Comparison of ENCODE assay signal across 8 mouse cellular contexts in genomic region chr7:79211287-79211976, GRCm38 (mm10).
A peak's percentile ranks its signal among the peaks of the same experiment; 100 is the strongest.
DNase-seq lines count a peak whose midpoint lies in the region; ATAC-seq lines count a peak whose summit lies in the region.

No protein-coding gene starts in this region.

- H3K4me2 ChIP-seq in kidney, embryonic 14.5 days (replicated peaks; ENCODE audit: low read depth, low read length) = peak overlapping the region; percentile 15; the same call in 1 of the 2 replicates

- H3K27me3 ChIP-seq in heart, embryonic 10.5 days (ENCODE audit: insufficient read depth, poor library complexity, severe bottlenecking) = no peaks in the 10 kb centered on the region
- no peaks in the 10 kb centered on the region for H3K27me3 ChIP-seq in kidney, embryonic 14.5 days (ENCODE audit: control insufficient read depth, insufficient read depth, low read length)

- no peak overlapping the region for H3K9ac ChIP-seq in kidney, embryonic 14.5 days (ENCODE audit: low read depth, low read length)

- H3K36me3 ChIP-seq in heart, embryonic 10.5 days = no peaks in the 10 kb centered on the region
- H3K36me3 ChIP-seq in kidney, embryonic 14.5 days (ENCODE audit: control insufficient read depth, insufficient read depth, low read length) = no peaks in the 10 kb centered on the region

- intact Hi-C loops in heart, postnatal 36 days (cut with DNase I) = no loop called here

- H3K9me3 ChIP-seq in heart, embryonic 10.5 days = no peaks in the 10 kb centered on the region; the same call in 1 of the 2 replicates
- peaks cover 3% of the 10 kb centered on the region; the same call in 1 of the 2 replicates for H3K9me3 ChIP-seq in kidney, embryonic 14.5 days (ENCODE audit: control insufficient read depth, low read length)

- WGBS in heart, embryonic 10.5 days = 13% methylated on average over 9 of the region's 9 CpGs
- WGBS in kidney, embryonic 14.5 days = 23% methylated on average over 9 of the region's 9 CpGs

- peaks cover 20% of the 10 kb centered on the region for H3K4me1 ChIP-seq in heart, embryonic 10.5 days
- H3K4me1 ChIP-seq in kidney, embryonic 14.5 days (ENCODE audit: control insufficient read depth, insufficient read depth, low read length) = peaks cover 9% of the 10 kb centered on the region; the same call in 1 of the 2 replicates

- H3K4me3 ChIP-seq in heart, embryonic 10.5 days = peak overlapping the region; percentile 33
- no peak overlapping the region for H3K4me3 ChIP-seq in kidney, embryonic 14.5 days (ENCODE audit: low read length)

- peak overlapping the region; percentile 82 for H3K27ac ChIP-seq in heart, embryonic 10.5 days
- no peak overlapping the region for H3K27ac ChIP-seq in kidney, embryonic 14.5 days (ENCODE audit: low read depth, low read length)

- peak; percentile 66 for ATAC-seq in kidney, embryonic 14.5 days (ENCODE audit: low FRiP score, low TSS enrichment)
- ATAC-seq in frontal cortex, adult (ENCODE audit: low TSS enrichment) = no peak

- no peak for DNase-seq in heart, embryonic 10.5 days (ENCODE audit: low spot score)
- DNase-seq in heart, postnatal 36 days = no peak
- DNase-seq in WW6 (ENCODE audit: low read depth, low spot score) = peak; percentile 78
- peak; percentile 28 for DNase-seq in lung, postnatal 36 days
- DNase-seq in right cerebral cortex, adult 18-20 months = no peak
- DNase-seq in spleen, postnatal 14 days (ENCODE audit: low spot score in 2 of 2) = no peak

Comparison
In these comparisons a context has a peak if more than half of its experiments do, and no peak if none do; other contexts are left out.
1. DNase-seq: peak in WW6 (single experiment) and lung, postnatal 36 days (single experiment); none in heart, embryonic 10.5 days (single experiment), heart, postnatal 36 days (0 of 2), right cerebral cortex, adult 18-20 months (single experiment) and spleen, postnatal 14 days (0 of 2).